Mouse (Mus musculus) adrenal gland, postnatal 14 days (tissue): Measurements from ENCODE around the gene Dnajc16. TPM values are rescaled to one million over a fixed set of nuclear protein-coding genes. Genes with fewer than 3 reads are reported as not detected.

Experiments
- DNase-seq: peaks from one replicate; pipeline ENCODE4 v3.0.0; 2021; ENCODE audit warnings: mixed read lengths
- total RNA-seq: library from RNA; stranded (reverse); gene quantifications from 2 replicates; pipeline ENCODE4 v1.2.3, GENCODE M21; 2021

The Dnajc16 gene
- total RNA-seq, 1 experiment from 2014 or later, result 16.6 TPM

DNA sequence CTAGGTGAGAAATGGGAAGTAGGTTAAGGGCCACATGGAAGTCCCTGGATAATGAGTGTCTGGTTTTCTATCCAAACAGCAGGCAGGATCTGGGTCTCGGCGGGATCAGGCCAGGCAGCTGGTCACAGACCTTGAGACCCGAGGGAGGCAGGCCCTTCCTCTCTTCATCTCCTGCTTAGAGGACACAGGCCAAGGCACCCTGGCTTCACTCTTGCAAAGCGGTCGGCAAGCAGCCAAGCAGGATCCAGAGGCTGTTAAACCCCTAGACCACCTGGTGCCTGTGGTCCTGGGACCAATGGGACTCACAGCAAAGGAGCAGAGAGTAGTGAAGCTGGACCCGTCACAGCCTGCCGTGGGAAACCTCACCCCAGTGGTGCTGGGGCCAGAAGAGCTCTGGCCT is 5.6 kb upstream of the Dnajc16 start:
- peak; percentile 40 for DNase-seq

DNA sequence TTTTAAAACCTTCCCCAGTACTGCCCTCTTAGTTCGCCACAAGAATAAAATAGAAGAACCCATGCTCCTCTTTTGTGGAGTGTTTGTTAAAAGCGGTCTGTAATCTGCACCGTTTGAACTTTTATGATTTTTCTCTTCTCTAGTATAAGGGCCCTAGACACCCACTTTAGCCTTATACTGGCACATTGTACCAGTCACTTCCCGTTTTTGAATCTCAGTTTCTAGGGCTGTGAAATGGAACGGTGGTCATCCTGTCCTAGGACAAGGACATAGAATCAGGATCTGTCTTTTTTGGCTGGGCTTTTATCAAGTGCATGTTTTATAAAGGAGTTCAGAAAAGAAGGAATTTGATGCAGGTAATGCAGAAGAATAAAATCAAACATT is 3.4 kb upstream of the Dnajc16 start:
- peak; percentile 1 for DNase-seq

DNA sequence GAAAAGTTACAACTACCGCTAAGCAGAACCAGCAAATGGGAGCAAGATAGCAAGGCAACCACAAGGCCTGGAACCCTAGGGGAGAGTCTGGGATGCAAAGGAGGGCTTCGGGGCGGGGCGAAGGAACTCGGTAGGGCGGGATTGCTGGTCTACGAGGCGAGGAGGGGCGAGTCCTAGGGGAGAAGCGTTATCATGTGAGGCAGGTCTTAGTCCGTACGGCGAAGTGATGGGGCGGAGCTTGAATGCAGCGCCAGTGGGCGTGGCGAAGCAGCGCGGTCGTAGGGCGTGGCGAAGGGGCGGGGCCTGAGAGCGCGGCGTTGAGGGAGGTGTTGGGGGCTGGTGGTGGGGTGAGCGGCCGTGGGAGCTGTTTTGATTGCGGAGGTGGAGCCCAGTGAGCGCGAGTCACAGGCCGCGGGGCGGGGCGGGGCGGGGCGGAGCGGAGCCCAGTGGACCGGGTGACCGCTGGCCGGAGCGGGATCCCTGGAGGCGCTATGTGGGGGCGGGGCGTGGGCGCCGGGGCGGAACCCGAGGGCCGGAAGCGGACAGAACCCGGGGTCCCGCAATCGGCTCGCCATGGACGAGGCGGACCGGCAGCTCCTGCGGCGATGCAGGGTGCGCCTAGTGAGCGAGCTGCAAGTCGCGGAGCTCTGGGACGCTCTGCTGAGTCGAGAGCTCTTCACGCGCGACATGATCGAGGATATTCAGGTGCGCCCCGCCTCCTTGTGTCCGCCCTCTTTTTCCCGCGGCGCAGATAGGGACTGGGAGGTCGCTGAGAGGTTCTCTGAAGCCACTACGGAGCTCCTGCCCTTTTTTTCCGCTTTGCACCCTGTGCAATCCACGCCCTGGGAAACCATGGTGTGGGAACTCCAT is 2.8 kb upstream of the Dnajc16 start, which contains the start of gene Casp9:
TSS of gene Casp9 (plus strand) at position 331 of the 870 bp plus-strand sequence.
- DNase-seq, result peak; percentile 98

DNA sequence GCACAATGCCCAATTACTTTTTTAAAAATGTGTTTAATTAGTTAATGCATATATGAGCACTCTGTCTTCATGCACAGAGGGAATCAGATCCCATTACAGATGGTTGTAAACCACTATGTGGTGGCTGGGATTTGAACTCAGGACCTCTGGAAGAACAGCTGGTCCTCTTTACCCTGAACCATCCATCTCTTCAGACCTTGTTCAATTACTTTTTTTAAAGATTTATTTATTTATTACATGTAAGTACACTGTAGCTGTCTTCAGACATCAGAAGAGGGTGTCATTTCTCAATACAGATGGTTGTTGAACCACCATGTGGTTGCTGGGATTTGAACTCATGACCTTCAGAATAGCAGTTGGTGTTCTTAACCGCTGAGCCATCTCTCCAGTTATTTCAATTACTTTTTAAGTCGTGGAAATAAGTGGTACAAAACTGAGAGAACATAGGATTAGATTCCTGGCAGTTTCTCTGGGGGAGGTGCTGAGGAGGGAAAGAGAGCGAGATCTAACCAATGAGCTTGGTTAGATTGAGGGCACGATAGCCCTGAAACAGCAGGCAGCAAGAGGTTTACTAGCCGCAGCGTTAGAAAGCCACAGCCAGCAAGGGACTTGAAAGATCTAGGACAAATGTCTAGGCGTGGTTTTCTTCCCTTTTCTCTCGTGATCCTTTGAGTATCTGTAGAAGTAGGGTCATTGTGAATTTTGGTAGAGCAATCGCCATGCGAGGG is 2.0 kb upstream of the Dnajc16 start:
- no peak for DNase-seq

DNA sequence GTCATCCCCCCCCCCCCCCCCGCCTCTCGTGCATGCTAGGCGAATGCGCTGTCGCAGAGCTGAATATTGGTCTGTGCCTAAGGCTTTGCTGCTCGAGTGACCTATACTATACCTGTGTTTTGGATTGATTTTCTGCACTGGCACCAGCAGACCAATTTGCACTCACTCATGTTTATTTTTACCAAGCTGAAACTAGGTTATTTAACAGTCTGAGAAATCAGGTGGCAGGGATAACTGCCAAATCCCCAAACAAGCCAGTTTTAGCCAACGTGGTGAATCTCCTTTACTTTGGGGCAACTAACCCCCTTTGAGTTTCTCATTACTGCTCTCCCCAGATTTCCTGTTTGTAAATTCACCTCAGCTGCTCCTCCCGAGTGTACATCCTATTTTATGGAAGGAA is 1.2 kb upstream of the Dnajc16 start:
- DNase-seq, result no peak

DNA sequence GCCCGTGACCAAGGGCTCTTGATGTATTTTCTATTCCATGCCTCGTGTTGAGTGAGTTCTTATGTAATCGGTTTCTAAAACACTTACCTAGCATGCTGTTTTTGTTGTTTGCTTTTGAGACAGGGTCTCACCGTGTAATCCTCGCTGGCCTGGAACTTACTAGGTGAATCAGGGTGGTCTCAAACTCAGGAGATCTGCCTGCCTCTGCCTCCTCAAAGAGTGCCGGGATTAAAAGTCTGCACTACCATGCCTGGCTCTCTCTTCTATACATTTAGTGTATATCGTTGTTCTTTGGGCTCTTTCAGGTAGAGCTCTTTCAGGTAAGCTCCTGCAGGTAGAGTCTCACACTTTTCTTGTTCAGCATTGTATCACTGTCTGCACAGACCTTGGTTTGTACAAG is 755 bp upstream of the Dnajc16 start:
- DNase-seq, result no peak

DNA sequence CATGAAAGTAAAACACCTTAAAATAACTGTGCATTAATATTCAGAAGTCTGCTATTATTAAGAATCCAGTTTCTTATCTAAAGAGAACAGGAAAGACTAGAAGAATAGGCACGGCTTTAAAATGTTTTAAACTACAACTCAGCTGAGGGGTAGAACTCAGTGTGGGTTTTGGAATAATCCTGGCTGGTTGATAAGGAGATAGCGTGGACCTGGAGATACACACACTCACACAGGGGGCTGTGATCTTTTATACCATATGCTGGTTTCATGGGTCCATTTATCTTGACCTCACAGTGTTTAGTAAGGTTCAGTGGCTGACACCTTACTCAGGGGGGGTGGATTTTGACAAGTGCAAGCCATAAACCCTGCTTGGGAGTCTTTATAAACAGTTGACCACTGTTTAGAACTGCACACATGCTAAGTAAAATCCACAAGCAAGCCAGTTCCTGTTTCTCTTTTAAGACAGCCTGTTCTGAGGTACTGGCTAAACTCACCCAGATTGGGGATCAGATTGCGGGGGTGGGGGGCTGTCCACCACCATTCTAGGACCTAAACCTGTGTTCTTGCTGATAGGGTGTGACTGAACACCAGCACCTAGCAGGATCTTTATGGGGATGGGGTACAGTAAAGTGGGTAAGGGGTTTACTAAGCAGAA is 1.0 kb downstream of the Dnajc16 start:
- DNase-seq, result no peak

DNA sequence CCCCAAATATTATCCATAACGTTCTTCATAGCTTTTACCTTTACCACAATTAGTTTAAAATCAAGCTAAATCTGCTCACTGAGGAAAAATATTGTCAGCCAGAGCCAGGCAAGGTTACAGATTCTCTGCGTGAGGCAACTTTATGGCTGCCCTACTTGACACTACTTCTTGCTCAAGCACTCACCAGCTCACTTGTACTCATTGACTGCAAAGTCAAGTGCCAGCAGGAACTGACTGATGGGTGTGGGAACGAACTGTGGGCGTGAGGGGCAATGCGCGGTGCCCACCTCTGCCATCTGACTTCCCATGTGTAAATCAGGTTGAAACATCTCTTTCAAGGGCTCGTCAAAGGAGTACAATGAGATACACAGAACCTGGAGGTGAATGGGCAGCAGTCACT is 3.3 kb downstream of the Dnajc16 start:
- DNase-seq, result peak; percentile 56

DNA sequence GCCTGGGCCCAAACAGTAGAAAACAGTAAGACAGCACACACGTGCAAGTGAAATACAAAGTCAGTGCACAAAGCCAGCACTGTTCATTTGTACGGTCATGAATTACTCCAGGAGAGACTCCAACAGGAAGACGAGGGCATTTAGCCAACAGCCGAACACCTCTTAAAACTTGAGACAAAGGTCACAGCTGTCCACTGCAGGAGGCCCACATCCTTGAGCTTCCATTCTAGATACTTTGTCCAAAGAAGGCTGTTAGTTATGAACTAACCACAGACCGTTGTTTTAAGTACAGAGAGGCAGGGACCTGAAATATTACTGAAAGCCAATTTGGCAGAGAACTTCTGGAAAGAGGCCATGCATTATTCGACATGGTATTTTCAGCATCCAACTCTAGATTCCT is 3.7 kb downstream of the Dnajc16 start:
- peak; percentile 51 for DNase-seq

DNA sequence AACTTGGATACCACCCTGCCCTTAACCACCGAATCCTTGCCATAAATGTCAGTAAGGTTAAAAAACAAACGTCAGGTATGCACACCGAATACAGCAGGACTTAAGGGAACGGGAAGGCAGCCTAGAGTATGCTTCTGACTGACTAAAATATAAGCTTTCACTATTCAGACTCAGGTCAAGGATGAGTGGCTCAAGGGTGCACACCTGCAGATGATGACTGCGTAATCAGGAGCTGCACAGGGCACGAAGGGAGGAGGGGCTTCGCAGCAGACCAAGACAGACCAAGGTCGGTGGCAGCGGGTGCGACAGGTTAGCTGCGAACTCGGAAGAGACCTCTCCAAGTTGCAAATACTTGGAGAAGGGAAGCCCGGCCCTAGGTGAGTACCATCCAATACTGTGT is 4.6 kb downstream of the Dnajc16 start:
- DNase-seq, result no peak

DNA sequence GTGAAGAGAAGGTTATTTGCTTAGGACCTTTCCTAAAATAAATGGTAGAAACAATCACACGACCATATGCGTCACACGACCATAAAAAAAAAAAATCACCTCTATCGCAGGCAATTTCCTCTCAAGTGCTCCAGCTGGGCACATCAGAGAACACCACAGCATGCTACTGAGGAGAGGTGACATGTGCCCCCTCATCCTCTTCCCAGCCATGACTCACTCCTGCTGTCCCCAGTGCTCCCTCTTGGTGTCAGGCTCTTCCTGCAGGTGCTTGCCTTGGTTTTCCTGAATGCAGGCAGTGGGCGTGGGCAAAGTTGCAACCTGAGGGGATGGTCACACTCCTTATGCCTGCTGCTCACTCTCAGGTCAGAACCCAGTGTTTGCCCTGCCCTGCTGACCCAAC is 5.9 kb downstream of the Dnajc16 start:
- no peak for DNase-seq

DNA sequence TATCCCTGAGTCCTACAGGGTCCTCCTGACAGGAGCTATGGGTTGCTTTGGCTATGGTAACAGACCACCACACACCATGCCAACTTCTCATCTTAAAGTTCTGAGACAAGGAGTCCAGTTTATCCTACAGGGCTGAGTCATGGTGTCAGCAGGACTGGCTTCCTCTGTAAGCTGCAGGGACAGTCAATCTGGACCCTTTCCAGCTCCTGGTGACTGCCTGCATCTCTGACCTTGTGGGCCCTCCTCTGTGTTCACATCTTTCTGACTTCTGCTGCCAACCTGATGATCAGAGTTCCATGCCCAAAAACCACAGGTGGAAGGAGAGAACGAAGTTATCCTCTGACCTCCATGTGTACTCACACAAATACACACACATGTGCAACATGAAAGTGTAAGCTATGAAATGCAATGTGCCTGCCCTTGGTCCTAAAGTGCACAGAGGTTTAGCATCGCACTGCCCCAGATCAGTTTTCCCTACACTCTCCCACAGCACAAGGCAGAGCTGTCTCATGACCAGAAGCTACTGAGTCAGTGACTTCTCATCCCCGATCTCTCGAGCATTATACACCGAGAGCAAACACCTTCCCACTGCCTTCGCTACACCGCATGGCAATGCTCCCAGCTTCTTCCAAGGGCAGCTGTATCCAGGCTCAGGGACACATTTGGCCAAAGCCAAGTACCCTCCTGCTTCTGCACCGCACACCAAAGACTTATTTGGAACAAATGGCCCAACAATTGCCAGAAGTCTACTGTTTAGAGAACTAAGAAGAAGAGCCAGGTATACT is 9.3 kb downstream of the Dnajc16 start:
- peak; percentile 80 for DNase-seq

DNA sequence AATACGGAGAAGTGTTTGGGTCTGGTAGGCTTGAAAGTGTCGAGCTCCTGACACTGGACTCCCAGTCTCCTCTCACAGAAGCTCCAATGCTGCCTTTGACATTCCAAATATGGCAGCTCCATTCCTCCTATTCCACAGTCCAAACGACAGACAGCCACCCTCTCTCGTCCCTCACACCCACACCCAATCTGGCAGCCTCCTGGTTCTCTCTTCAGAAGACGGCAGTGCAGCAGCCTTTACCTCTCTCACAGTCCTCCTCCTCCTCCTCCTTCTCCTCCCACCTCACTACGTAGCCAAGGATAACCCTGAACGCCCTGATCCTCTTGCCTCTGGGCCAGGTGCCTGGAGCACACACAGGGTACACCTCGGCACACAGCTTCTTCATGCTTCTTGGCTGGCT is 10.9 kb downstream of the Dnajc16 start:
- DNase-seq, result no peak

DNA sequence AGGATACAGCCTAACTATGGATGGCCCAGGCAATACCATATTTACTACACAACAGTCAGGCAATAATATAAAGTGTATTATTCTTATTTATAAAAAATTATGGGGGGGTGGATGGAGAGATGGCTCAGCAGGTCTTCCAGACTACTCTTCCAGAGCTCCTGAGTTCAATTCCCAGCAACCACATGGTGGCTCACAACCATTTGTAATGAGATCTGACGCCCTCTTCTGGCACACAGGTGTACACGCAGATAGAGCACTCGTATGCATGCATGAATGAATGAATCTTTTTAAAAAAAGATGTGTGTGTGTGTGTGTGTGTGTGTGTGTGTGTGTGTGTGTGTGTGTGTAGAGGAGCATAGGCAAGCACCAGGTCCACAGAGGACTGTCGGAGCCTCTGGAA is 17.7 kb downstream of the Dnajc16 start:
- peak; percentile 0 for DNase-seq

DNA sequence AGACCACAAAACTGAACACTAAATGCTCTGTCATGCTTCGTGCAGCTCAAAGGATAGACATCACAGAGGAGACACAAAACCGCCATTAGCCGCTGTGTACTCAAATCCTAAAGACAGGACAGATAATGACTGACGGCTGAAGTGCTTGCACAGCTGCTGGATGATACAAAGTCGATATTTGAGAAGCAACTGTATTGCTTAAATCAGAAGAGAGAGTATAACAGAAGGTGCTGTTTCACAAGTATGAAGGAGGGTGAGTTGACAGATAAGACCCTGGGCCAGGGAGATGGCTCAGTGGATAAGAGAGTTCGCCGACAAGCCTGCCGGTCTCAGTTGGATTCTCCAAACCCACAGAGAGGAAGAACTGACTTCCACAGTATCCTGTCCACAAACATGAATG is 18.9 kb downstream of the Dnajc16 start:
- no peak for DNase-seq

DNA sequence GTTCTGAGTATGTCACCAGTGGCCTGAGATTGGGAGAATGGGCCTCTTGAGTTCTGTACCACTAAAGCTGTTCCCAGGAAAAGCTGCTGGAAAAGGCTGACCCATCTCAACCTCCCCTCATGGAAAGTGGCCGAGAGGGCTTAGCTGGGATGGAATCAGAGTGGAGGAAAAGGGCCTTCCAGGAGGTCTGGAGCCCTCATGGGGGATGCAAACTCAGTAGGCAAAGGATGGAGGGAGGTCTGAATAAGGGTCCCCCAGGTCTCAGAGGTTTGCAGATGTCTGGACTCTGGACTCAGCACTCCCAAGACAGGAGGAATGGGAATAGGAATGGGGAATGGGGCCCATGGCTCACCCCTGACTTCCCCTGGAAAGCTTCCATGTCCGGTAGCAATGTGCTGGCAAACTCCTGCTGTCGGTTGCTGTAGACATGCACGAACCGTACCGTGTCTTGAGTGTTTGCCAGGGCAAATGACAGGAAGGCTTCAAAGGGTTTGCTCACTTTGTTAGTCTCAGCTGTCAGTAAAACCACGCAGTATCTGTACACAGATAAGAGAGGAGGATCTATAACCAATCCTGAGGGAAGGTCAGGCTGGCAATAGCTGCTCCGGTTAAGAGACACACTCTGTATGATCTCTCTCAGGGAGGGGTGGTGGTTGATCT is 21.1 kb downstream of the Dnajc16 start:
- DNase-seq, result no peak

DNA sequence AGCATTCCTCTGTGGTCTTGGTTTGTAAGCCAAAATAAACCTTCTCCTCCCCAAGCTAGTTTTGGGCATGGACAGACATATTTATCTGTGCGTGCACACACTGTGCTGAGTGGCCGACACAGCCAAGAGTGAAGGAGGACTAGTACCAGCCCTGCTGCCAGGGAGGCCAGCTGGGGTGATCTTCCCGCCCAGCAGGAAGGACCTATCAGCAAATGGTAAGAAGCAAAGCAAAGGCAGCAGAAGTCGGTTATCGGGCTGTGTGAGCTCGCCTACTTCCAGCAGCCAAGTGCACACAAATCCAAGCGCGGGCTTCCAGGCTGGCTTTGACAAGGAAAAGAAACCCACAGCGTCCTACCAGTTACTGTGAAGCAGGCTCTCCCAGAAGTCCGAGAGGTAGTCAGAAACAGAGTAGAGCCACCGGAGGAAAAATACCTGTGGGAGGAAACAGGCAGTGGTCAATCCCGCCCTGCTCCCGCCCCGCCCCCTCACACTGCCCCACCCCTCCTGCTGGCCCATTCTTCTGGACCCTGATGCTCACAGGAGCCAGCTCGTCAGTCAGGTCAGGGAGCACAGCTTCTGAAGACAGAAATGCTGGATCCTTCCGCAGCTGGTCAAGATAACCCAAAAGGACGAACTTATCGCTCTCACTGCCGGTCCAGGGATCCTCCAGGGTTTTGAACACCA is 23.2 kb downstream of the Dnajc16 start:
- DNase-seq, result no peak

DNA sequence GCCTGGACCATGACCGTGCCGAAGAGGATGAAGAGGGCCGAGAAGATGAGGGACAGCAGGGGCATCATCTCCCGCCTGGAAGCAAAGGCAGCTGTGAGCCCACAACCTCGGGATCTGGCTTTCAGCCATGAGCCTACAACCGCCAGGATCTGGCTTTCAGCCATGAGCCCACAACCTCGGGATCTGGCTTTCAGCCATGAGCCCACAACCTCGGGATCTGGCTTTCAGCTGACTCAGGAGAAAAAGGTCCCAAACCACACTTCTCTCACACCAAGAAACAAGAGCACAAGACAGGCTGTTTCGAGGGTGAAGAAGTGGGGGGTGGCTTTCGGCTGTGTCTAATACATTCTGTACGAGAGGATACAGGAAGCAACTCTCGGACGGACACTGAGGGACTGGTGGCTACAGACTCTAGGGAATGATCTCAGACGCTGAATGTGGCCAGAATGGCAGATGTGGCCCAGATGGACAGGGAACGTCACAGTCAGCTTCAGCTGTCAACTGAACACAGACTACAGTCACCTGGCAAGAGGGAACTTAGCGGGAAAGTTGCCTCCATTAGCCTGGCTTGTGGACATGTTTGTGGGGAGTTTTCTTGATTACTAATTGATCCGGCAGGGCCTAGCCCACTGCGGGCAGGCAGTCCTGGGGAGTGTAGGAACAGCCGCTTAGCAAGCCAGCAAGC is 23.9 kb downstream of the Dnajc16 start:
- DNase-seq, result no peak

DNA sequence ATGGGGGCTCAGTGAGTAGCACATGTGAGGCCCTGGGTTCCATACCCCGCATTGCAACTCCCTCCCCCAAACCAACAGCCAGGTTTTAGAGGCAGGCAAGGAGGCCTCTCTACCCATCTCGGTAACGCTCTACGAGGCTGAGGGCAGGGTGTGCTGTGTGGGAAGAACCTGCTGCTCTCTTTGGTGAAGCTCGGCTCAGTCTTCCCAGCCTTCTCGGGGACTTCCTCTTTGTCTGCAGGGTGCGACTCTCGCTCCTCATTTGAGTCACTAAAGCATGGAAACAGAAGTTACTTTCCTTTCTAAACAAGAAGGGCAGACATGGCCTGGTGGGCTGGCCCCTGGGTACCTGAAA is 24.4 kb downstream of the Dnajc16 start:
- no peak for DNase-seq

DNA sequence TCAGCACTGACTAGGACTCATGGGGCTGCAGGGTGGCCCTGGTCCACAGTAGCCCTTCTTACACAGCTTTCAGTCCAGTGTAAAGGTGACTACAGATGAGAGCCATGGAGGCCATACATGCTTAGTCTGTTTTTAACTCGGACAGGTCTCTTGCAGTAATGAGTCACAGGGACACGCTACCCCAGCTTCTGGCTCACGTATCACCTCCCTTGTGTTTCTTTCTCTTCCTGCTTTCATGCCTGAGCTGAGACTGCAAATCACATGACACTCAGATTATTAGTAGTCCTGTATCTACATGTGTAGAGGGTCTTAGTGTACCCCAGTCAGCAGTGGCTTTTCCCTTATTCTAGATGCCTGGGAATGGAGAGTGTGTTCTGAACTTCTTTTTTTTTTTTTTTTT is 25.7 kb downstream of the Dnajc16 start:
- no peak for DNase-seq

DNA sequence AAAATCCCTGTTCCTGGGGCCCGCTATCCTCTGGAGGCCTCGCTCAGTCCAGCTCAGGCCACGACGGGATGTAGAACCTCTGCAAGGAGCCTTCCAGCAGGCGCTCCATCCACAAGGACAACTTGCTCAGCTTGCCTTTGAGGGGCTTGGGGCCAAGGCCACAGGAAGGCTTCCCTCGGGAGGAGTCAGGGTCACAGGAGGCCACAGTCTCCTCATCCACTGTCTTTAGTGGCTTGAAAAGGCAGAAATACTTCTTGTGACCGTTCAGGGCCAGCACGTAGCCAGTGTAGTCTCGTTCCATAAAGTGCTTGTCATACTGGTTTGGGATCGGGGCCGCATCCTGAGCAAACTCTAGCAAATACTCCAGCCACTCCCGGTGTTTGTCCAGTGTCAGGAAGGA is 27.3 kb downstream of the Dnajc16 start:
- DNase-seq, result no peak
